Mouse (Mus musculus) embryonic fibroblast, embryonic 13.5 days (primary cell): ENCODE data around the gene Zfp978.

Experiments used
- CTCF ChIP-seq: IDR thresholded peaks from 2 replicates; pipeline ENCODE4 v1.5.1; 2011; ENCODE audit warnings: mild to moderate bottlenecking, control low read depth, low read length, moderate library complexity, borderline replicate concordance; ENCODE audit not compliant: insufficient read depth
- POLR2A ChIP-seq: IDR thresholded peaks from 2 replicates; pipeline ENCODE4 v1.6.1; 2011; ENCODE audit warnings: low read depth, mild to moderate bottlenecking, control low read depth, low read length, moderate library complexity

DNA sequence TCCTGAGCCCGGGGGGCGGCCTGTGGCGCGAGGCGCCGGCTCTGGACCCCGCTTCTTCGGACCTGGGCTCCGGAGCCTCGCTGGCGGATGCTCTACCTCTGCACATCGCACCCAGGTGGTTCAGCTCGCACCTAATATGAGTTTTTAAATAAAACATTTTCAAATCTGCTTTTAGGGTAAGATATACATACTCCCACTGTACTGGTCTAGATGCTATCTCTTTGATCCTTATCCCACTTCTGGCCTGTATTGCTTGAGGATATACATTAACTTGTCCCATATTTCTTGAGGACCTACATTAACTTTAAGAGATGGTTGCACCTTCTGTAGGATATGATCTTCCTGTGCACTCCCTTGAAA is 46.3 kb downstream of the Zfp978 start:
- TF ChIP-seq CTCF = no peak
- no peak for TF ChIP-seq POLR2A
